Mouse (Mus musculus) hindbrain, embryonic 13.5 days (tissue): ENCODE results near the gene Brd3. TPM values are rescaled to one million over a fixed set of nuclear protein-coding genes. Genes with fewer than 3 reads are reported as not detected.

Source experiments
- ATAC-seq: fragments of 200-750 bp; cut with Nextera tagmentation; 2 replicates; pipeline ENCODE4 v1.8.0; 2017; ENCODE audit warnings: moderate TSS enrichment; ENCODE audit not compliant: low FRiP score
- H3K27ac ChIP-seq: fragments of 300-500 bp; sonication (generic); 2 replicates; pipeline ENCODE4 v1.5.1; 2015; ENCODE audit warnings: inconsistent platforms, mild to moderate bottlenecking, moderate library complexity
- H3K27me3 ChIP-seq: fragments of 300-500 bp; sonication (generic); 2 replicates; pipeline ENCODE4 v1.6.1; 2015; ENCODE audit warnings: mild to moderate bottlenecking, inconsistent platforms
- H3K36me3 ChIP-seq: fragments of 300-500 bp; sonication (generic); 2 replicates; pipeline ENCODE4 v1.6.1; 2015; ENCODE audit warnings: mild to moderate bottlenecking, inconsistent platforms
- H3K4me1 ChIP-seq: fragments of 300-500 bp; sonication (generic); replicated peaks from 2 replicates; pipeline ENCODE4 v1.6.1; 2015; ENCODE audit warnings: inconsistent platforms
- H3K4me2 ChIP-seq: fragments of 300-500 bp; sonication (generic); 2 replicates; pipeline ENCODE4 v1.6.1; 2015; ENCODE audit warnings: inconsistent platforms, mild to moderate bottlenecking, moderate library complexity
- H3K4me3 ChIP-seq: fragments of 300-500 bp; sonication (generic); 2 replicates; pipeline ENCODE4 v1.5.1; 2015; ENCODE audit warnings: mild to moderate bottlenecking, inconsistent platforms
- H3K9ac ChIP-seq: fragments of 300-500 bp; sonication (generic); 2 replicates; pipeline ENCODE4 v1.6.1; 2015; ENCODE audit warnings: mild to moderate bottlenecking, inconsistent platforms
- H3K9me3 ChIP-seq: fragments of 300-500 bp; sonication (generic); 2 replicates; pipeline ENCODE4 v1.6.1; 2016; ENCODE audit warnings: inconsistent platforms
- WGBS: fragments of 180-500 bp; shearing (Covaris S2); methylation state at CpG from one replicate; pipeline ENCODE4 v1.1.7; 2015; 5-methylcytosine and 5-hydroxymethylcytosine counted together
- microRNA-seq: library from miRNA; unstranded; fragments of <30 nt; microRNA quantifications from one replicate; pipeline ENCODE4, GENCODE M21; 2016
- polyA plus RNA-seq: library from polyadenylated mRNA; unstranded; fragments of >200 nt; fragmentation: Nextera tagmentation; extraction: Ambion mirVana; gene quantifications from 2 replicates; pipeline ENCODE4 v1.2.1, GENCODE M21; 2015

Gene Brd3
- polyA plus RNA-seq, 1 experiment from 2014 or later: 130 TPM

- Histone ChIP-seq H3K27ac (peak overlapping the region; percentile 40; the same call in 1 of the 2 replicates), H3K27me3 (no peaks in the 10 kb centered on the region), H3K9ac (no peak overlapping the region), H3K4me1 (peaks cover 61% of the 10 kb centered on the region), H3K4me2 (no peak overlapping the region), H3K9me3 (no peaks in the 10 kb centered on the region), H3K4me3 (no peak overlapping the region), H3K36me3 (peaks cover under 1% of the 10 kb centered on the region; the same call in 1 of the 2 replicates)
- 51% methylated on average over 6 of the region's 6 CpGs for WGBS
- no peak for ATAC-seq
These were observed 102.9 kb downstream of the Brd3 start for GRCm38 (mm10) chr2:27404375-27405093.

GRCm38 (mm10) chr2:27401544-27401943 is 105.9 kb downstream of the Brd3 start:
- H3K4me1 ChIP-seq: peaks cover 46% of the 10 kb centered on the region
- 93% methylated on average over 2 of the region's 2 CpGs for WGBS
- H3K27me3 ChIP-seq: no peaks in the 10 kb centered on the region
- H3K9ac ChIP-seq: no peak overlapping the region
- H3K9me3 ChIP-seq: no peaks in the 10 kb centered on the region
- no peak for ATAC-seq
- H3K36me3 ChIP-seq: peaks cover 5% of the 10 kb centered on the region; the same call in 1 of the 2 replicates
- H3K4me2 ChIP-seq: no peak overlapping the region
- H3K27ac ChIP-seq: no peak overlapping the region
- no peak overlapping the region for H3K4me3 ChIP-seq

DNA sequence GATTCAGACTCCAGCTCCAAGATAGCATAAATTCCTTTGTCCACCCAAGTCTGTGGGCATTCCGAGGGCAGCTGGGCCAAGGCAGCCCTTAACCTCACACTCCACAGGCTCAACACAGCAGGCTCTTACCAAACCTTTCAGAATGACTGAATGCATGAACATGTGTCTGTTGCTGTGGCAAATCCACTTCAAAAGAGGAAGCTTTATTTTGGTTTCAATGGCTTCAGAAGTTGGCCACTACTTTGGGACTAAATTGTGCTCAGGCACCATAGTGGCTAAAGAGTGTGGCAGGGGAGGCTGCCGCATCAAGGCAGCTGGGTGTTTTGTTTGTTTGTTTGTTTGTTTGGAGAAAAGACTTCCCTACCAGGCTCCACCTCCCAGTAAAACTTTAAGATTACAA is 107.4 kb downstream of the Brd3 start:
- Histone ChIP-seq H3K9me3 (no peaks in the 10 kb centered on the region), H3K27me3 (no peaks in the 10 kb centered on the region), H3K27ac (no peak overlapping the region), H3K36me3 (peaks cover 5% of the 10 kb centered on the region; the same call in 1 of the 2 replicates), H3K4me3 (no peak overlapping the region), H3K4me2 (no peak overlapping the region), H3K9ac (no peak overlapping the region), H3K4me1 (peaks cover 47% of the 10 kb centered on the region)
- WGBS: 94% methylated on average over 2 of the region's 2 CpGs
- ATAC-seq: no peak

GRCm38 (mm10) chr2:27396656-27397440 is 110.6 kb downstream of the Brd3 start:
- Histone ChIP-seq H3K27ac (peak overlapping the region; percentile 83), H3K4me1 (peaks cover 59% of the 10 kb centered on the region), H3K9me3 (no peaks in the 10 kb centered on the region), H3K36me3 (peaks cover 5% of the 10 kb centered on the region; the same call in 1 of the 2 replicates), H3K9ac (no peak overlapping the region), H3K27me3 (no peaks in the 10 kb centered on the region), H3K4me3 (no peak overlapping the region), H3K4me2 (no peak overlapping the region)
- no peak for ATAC-seq
- 58% methylated on average over 17 of the region's 17 CpGs for WGBS

Small RNAs within 50 kb of the gene (microRNA-seq; reads per million reads assigned to microRNA genes)
- gene Gm24049 (not detected), gene Mir7578 (not detected)

Other genes starting within 250 kb of the Brd3 start
- 13.4 and 15.1 TPM in 2 replicates for gene Vav2, start 80.6 kb downstream of the Brd3 start, polyA plus RNA-seq
- 35.5 and 35.8 TPM in 2 replicates for gene Brd3os, start 65.3 kb downstream of the Brd3 start, polyA plus RNA-seq
- 40.7 and 42.3 TPM in 2 replicates for gene Wdr5, start 7.5 kb upstream of the Brd3 start, polyA plus RNA-seq
- gene Rxra, start 168.8 kb upstream of the Brd3 start, polyA plus RNA-seq: 4.6 and 4.7 TPM in 2 replicates